Mouse (Mus musculus): Measurements from ENCODE around the gene March4.

Gene March4

DNA sequence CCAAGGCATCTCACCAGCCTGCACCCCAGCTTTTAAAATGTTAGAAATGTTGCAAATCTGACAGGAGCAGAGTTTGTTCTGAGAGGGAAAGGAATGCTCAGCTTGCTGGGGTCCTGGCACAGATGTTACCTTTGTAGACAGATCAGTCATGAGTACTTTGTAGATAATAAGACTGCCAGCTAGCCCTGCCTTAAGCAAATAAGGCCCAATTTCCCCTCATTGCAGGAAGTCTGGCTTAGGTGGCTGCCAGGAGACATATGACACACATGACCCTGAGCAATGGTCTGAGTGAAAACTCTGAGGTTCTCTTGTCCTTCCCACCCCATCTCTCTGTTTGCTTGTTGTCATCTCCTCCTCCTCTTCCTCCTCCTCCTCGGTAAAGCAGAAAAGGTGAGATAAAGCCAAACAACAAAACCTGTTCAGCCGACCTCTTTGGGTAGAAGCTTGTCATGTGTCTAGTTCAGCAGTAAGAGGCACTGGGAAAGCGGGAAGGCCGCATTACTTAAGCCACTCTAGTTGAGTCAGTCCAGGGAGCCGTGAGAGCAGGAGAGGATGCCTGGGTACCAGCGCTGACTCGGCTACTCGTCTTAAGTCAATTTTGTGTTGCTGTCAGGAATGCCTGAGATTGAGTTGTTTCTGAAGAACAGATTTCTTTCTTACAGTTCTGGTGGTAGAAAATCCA lies 136.9 kb downstream of the March4 start:
- no peak for ATAC-seq (ENCODE audit: low TSS enrichment)

DNA sequence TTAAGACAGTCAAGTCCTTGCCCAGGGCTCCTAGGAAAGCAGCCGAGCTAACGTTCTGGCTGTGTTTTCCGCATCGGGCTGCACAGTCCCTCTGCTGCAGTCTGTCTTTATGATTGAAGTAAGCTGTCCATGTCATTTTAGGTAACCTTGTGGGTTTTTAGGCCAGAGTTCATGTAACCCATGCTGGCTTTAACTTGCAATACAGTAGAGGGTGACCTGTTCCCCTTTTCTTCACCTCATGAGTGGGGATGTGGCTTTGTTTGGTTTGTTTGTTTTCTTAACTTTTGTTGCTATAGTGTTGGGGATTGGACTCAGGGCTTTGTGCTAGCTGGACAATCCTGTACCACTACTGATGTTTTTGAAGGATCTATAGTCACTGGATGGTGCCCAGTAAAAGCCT lies 146.3 kb downstream of the March4 start:
- ATAC-seq (ENCODE audit: low TSS enrichment): no peak

DNA sequence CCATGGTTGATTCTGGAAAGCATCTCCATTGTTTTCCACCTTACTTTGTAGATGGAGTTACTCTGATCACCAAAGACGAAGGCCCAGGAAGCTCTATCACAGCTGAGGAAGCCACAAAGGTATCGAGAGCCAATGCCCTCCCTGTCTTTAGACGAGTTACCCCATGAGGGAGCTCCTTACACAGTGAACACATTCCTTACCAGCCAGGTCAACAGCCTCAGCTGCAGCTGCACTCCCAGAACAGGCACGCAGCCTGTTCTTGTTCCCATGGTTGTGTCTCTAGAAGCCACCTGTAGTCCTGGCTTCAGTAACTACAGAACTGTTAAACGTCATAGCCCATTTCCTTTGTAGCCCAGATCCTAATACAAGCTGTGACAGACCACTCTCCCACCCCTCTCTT lies 153.1 kb downstream of the March4 start:
- no peak for ATAC-seq (ENCODE audit: low TSS enrichment)

DNA sequence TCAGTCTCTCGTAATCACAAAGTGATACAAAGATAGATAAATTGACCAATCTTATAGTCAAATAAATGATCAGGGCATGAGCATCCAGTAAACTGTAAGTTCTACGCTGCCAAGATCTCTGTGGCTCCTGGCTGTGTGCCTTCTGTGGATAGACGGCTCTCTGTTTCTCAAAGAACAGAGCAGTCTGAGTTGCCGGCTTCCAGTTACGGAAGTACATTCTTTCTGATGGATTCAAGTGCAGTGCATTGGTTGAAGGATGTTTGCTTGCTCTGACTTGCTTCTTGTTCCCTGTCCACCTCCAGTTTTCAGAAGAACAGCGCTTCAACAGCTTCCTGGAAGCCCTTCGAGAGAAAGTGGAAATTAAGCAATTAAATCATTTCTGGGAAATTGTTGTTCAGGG lies 153.7 kb downstream of the March4 start:
- ATAC-seq (ENCODE audit: low TSS enrichment): no peak

DNA sequence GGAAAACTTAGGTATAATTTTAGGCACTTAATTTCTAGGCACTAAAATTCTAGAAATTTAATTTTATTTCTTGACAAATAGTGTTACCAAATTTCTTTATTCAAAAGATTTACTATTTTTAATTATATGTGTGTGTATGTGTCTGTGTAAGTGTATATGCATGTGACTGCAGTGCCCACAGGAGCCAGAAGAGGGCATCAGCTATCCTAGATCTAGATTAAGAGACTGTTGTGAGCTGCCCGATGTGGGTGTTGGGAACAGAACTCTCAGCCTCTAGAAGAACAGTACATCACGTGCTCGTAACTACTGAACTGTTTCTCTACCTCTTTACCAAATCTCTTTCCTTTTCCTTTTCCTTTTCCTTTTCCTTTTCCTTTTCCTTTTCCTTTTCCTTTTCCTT lies 156.2 kb downstream of the March4 start:
- no peak for ATAC-seq (ENCODE audit: low TSS enrichment)

DNA sequence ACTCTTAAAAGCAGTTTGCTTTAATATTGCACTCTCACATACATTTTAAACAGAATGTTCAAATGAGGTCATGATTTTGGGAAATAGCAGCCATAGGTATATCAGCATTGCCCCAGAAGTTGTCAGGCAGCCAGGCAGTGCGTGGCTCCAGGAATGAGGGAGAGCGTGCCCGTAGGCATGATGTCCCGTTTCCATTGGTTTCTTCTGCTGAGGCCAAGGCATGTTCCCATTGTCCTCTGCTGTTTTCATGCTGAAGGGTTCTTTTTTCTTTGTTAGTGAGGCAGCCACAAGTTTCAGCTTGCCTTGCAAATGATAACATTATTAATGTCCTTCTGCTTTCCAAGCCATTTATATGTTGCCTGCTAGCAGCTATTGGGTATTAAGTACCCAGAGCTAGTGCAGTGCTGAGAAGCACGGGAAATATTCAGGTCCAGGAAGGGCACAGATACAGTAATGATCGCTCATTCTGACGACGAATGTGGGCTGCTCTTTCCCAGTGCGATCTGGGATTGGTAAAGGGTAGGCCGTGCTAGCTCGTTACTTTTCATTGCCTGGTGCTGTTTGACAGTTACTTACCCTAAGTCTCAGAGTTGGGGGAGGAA lies 156.9 kb downstream of the March4 start:
- no peak for ATAC-seq (ENCODE audit: low TSS enrichment)

DNA sequence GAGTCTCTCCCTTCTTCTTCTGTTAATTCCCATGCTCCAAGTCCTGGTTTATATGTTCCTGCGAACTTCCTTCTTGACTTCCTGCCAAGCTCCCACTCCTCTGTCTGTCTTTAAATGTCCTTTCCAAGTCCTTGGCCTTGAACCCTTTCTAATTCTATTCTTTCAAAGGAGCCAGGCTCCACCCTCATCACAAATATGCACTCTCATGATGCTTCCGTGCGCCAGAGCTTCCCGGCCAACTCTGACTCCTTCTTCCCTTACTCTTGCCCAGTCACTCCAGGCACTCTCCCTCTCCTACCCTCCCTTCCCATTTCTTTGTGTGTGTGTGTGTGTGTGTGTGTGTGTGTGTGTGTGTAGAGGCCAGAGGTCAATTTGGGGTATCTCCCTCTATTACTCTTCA lies 158.6 kb downstream of the March4 start:
- ATAC-seq (ENCODE audit: low TSS enrichment): no peak

All from frontal cortex, adult (tissue).